Mouse (Mus musculus): ENCODE results near the gene Itgb5. TPM values are rescaled to one million over a fixed set of nuclear protein-coding genes. Genes with fewer than 3 reads are reported as not detected.

Itgb5 gene
- 0.83 TPM for total RNA-seq (2023)

DNA sequence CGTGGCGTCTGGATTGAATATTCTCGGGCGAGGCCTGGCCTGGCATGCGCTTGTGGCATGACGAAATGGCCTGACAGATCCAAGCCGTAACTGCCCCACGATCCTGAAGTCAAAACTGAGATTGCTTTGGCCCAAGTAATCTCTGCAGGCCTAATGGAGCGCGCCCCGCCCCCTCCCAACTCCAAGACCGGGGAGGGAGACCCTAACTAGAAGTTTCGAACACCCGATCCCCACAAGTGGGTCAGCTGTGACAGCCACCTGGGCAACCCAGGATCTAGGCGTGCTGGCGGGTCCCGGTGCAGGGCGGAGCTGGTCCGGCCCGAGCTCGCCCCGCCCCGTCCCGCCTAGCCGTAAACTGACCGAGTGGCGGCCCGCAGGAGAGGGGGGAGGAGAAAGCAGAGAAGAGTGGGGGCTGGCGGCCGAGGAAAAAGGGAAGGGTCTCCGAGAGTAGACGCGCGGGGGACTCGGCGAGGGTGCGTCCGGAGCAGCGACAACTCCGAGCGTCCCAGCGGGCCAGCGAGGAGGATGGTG, at the start of gene Itgb5:
TSS of gene Itgb5 (plus strand) at position 365 of the 531 bp plus-strand sequence.

DNA sequence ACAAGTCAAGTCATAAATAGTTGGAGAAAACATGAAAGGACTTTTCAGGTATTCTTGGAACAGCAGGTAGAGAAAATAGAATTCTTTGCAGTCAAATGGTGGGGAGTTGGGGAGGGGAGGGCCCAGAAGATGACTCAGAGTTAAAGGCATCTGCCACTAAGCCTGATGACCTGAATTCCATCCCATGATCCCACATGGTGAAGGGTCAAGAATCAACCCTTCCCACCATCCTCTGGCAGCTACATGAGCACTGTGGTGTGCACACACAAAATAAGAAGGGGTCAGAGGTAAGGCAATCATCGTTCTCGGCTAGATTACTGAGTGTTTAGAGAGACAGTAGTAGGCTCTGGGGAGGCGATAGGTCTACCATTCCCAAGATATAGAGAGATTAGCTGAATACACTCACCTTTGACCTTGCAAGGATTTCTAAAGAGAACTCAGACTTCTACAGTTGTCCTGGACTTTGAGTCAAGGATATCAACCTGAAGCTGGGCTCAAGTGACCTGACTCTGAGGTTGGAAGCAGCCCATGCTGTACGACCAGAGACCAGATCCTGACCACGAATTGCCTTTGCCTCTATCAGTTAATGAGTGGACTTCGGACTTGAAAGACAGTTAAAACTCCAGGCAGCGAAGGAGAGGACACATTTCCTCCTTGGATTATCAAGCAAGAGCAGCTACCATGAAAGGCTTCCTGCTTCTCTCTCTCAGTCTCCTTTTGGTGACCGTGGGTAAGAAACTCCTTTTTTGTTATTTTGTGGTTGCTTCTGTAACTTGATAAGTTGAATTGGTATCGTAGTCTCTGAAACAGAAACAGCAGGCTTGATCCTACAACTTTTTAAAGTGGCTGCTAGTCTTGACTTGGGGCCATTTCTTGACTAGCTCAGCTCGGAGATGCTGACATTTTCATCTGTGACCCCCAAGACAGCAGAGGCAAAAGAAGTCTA, 35.3 kb upstream of the Itgb5 start, which contains the start of gene Muc13:
TSS of gene Muc13 (plus strand) at position 192 of the 946 bp plus-strand sequence.

DNA sequence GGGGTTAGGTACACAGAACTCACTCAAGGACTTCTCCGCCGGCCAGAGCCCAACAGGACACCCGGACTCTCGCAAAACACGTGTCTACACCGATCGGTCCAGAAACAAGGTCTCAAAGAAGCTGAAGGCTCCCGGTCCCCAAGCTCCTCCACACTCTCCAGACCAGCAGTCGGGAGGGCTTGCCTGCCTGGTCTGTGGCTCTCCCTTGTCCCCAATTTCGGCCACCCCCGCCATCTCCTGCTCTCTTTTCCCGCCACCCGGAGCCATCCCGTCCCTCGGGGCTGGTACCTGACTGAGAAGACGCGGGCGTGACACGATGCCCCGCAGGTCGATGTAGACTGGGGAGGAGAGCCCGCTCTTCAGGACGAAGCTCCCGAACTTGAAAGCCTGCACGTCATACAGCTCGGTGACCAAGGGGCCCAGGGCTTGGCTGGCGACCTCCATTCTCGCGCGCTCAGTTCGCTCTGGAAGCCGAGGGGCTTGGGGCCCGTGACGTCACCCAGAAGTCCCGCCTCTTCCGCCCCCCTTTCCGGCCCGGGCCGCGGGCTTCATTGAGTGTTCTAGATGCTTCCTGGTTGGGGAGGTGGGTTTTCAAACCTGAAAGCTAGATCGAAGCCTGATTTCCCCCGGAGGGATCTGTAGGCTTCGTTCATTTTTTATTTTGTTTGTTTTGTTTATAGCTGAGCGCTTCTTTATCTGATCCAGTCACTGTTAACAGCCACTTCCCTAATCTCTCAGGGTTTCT, 137.2 kb downstream of the Itgb5 start, which contains the start of gene Umps:
TSS of gene Umps (minus strand) at position 501 of the 745 bp plus-strand sequence.

Other genes starting within 250 kb of the Itgb5 start
- 33.5 TPM for gene Heg1, start 145.3 kb upstream of the Itgb5 start, total RNA-seq (2023)
- gene Muc13, start 35.6 kb upstream of the Itgb5 start, total RNA-seq (2023), result 0.21 TPM
- gene Umps, start 137.4 kb downstream of the Itgb5 start, total RNA-seq (2023), result 24.6 TPM